Mouse (Mus musculus): ENCODE measurements at regions not wholly inside any gene's neighbourhood (a gene's known extent, or its start where the extent isn't known, plus 50 kb on each side); places are given as distances from the start of the nearest gene placed in this dataset.

DNA sequence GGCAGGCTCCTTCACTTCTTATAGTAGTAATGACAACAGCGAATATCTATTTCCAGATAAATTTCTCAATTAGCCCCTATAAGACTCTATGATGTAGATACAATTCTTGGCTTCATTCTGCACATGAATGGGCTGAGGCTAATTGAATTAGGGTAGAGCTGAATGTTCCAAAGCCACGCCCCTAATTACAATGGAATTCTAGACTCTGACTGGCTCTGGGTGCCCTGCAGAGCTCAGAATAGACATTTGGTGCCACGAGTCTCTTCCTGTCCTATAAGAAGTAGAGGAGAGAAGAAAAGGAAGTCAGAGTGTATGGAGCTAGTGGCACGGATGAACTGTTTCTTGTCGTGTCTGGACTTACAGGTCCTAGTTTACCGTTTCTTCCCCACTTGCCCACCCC, 449.8 kb downstream of the 1810013L24Rik start:
- TF ChIP-seq CTCF (IDR thresholded peaks at IDR 0.05; ENCODE audit: insufficient read depth, low read depth, low read length), result no peak
- no peak for TF ChIP-seq POLR2A (IDR thresholded peaks at IDR 0.05; ENCODE audit: insufficient read depth, low read depth, low read length)

All from olfactory bulb, adult 2 months (tissue).